Mouse (Mus musculus) CH12.LX (cell line): ENCODE results near the gene Cadm2.

Source experiments
- CHD2 ChIP-seq: IDR thresholded peaks from 2 replicates; pipeline ENCODE4 v1.6.1; 2011; ENCODE audit warnings: low read length, improper control_type of control experiment
- CTCF ChIP-seq, 2 experiments: IDR thresholded peaks in 1 of 2; conservative IDR thresholded peaks in 1 of 2; 2 replicates each; pipeline ENCODE4 v1.5.1; 2011 to 2012; ENCODE audit warnings: low read depth in 2 of 2, low read length in 2 of 2, improper control_type of control experiment in 1 of 2, inconsistent platforms in 1 of 2, mild to moderate bottlenecking in 1 of 2, moderate library complexity in 1 of 2
- EP300 ChIP-seq: IDR thresholded peaks from 2 replicates; pipeline ENCODE4 v1.6.1; 2011; ENCODE audit warnings: low read length, improper control_type of control experiment
- ETS1 ChIP-seq: conservative IDR thresholded peaks from 2 replicates; pipeline ENCODE4 v1.6.1; 2012; ENCODE audit warnings: low read depth, mild to moderate bottlenecking, inconsistent platforms, low read length, improper control_type of control experiment, moderate library complexity
- JUND ChIP-seq: conservative IDR thresholded peaks from 2 replicates; pipeline ENCODE4 v1.6.1; 2011; ENCODE audit warnings: low read depth, low read length, improper control_type of control experiment
- MAFK ChIP-seq: IDR thresholded peaks from 2 replicates; pipeline ENCODE4 v1.6.1; 2011; ENCODE audit warnings: low read length, improper control_type of control experiment; ENCODE audit not compliant: insufficient replicate concordance
- MAX ChIP-seq: IDR thresholded peaks from 2 replicates; pipeline ENCODE4 v1.6.1; 2011; ENCODE audit warnings: low read length, improper control_type of control experiment
- NELFE ChIP-seq: IDR thresholded peaks from 2 replicates; pipeline ENCODE4 v1.6.1; 2011; ENCODE audit warnings: low read depth, low read length, improper control_type of control experiment
- POLR2A ChIP-seq: IDR thresholded peaks from 2 replicates; pipeline ENCODE4 v1.6.1; 2011; ENCODE audit warnings: low read depth, mild to moderate bottlenecking, improper control_type of control experiment, low read length
- RAD21 ChIP-seq: IDR thresholded peaks from 2 replicates; pipeline ENCODE4 v1.6.1; 2011; ENCODE audit warnings: low read depth, mild to moderate bottlenecking, low read length, improper control_type of control experiment, moderate library complexity
- RCOR1 ChIP-seq: conservative IDR thresholded peaks from 2 replicates; pipeline ENCODE4 v1.6.1; 2012; ENCODE audit warnings: low read depth, mild to moderate bottlenecking, inconsistent platforms, low read length, improper control_type of control experiment
- ZNF384 ChIP-seq: IDR thresholded peaks from 2 replicates; pipeline ENCODE4 v1.6.1; 2012; ENCODE audit warnings: low read depth, low read length, improper control_type of control experiment, inconsistent platforms

DNA sequence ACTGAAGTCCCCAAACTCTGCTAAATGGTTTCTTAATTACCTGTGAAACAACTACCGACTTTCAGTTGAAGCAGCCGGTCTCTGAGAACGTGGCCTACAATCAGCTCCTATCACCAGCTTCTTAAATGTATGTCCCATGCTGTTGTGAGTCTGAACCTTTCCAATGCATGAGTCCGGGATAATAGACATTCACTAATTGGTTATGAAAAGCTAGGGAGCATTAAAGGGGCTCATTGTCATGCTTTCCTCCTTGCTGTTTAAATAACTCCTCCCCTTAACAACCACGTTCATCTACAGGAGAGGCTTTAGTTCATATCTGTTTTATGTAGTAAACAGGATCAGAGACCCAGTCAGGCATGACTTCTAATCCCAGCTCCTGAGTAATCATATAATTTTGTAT, 1008.1 kb downstream of the Cadm2 start:
- TF ChIP-seq CTCF (conservative IDR thresholded peaks at IDR 0.05 in 1 of 2, IDR thresholded peaks at IDR 0.05 in 1 of 2; ENCODE audit: low read depth in 2 of 2, low read length in 2 of 2) (no peak), MAX (no peak), RAD21 (no peak), EP300 (no peak), RCOR1 (no peak), CHD2 (no peak), POLR2A (no peak), ETS1 (no peak), MAFK (no peak), ZNF384 (no peak), NELFE (no peak), JUND (no peak)
